Mouse (Mus musculus) left cerebral cortex, postnatal 10 days (tissue): ENCODE data around the gene Naa40. TPM values are rescaled to one million over a fixed set of nuclear protein-coding genes. Genes with fewer than 3 reads are reported as not detected.

Source experiments
- DNase-seq, 2 experiments: peaks; one replicate each; pipeline ENCODE4 v3.0.0; 2021 to 2022; ENCODE audit warnings: low spot score in 2 of 2, mixed read lengths in 1 of 2; ENCODE audit errors: extremely low spot score in 1 of 2
- intact Hi-C: fragments of 180-260 bp; cut with DNase I; formaldehyde crosslinking; loops from one replicate; pipeline ENCODE4 v1.15.1; 2025
- total RNA-seq, 2 experiments: library from RNA; stranded (reverse); gene quantifications; 2 replicates each; pipeline ENCODE4 v1.2.3; 2021

Gene Naa40
- total RNA-seq, 2 experiments from 2014 or later = 40.6 to 41.5 TPM

- intact Hi-C loops = loop anchor here (10.0 kb wide), 1 partner anchor 148 kb away; the partner anchor contains the start of gene 2700081O15Rik
- peak in 1 of 2 experiments; percentile 84 for DNase-seq
These were observed 26.2 kb upstream of the Naa40 start, which contains the start of gene Rcor2 for GRCm38 (mm10) chr19:7267091-7267741. TSS of gene Rcor2 (plus strand) at chr19:7267325.

DNA sequence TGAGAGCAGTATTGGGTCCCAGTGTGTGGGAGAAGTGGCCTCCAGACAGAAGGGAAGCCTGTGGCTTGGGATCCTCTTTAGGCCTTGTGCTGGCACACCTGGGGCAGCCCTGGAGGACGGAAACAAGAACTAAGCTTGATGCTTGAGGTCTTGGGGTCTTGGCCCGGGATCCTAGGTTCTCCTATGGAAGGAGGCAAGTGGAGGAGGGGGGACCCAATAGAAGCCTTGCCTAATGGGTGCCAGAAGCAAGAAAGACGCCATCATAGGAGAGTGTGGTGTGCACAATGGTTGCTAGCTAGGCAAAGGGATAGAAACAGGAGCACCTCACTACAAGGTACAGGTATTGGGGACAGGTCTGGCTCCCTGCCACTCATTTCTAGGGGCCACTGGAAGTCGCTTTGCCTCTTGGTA is 25.4 kb upstream of the Naa40 start:
- DNase-seq = peak in 1 of 2 experiments; percentile 42
- intact Hi-C loops = loop anchor here (10.0 kb wide), 1 partner anchor 148 kb away; the partner anchor contains the start of gene 2700081O15Rik

GRCm38 (mm10) chr19:7265478-7266191 is 24.7 kb upstream of the Naa40 start:
- intact Hi-C loops = loop anchor here (10.0 kb wide), 1 partner anchor 149 kb away; the partner anchor contains the start of gene 2700081O15Rik
- DNase-seq = peak in 1 of 2 experiments; percentile 66

DNA sequence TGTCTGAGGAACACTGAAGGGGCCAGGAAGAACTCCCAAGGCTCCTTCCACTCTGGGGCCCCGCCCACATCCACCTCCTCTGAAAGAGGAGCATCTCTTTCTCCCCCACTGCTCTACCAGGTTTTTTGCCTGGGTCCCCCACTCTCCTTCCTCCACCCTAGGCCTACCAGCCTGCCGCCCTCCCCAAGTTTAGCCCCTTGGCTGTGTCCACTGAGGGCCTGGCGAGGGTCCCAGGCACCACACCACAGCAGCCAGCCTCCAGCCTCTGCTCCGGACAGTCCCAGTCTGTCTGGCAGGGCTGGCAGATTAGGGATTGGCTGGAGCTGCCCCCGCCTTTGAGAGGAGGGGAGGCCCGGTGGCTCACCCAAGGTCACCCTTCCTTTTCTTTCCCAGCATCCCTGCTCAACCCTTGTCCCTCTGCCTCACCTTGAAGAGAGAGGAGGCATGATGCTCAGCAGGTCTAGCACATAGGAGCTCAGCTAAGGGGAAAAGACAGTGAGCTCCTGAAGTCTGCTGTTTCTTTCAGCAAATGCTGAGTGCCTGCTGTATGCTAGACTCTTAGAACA is 23.9 kb upstream of the Naa40 start:
- intact Hi-C loops = loop anchor here (10.0 kb wide), 1 partner anchor 150 kb away; the partner anchor contains the start of gene 2700081O15Rik

DNA sequence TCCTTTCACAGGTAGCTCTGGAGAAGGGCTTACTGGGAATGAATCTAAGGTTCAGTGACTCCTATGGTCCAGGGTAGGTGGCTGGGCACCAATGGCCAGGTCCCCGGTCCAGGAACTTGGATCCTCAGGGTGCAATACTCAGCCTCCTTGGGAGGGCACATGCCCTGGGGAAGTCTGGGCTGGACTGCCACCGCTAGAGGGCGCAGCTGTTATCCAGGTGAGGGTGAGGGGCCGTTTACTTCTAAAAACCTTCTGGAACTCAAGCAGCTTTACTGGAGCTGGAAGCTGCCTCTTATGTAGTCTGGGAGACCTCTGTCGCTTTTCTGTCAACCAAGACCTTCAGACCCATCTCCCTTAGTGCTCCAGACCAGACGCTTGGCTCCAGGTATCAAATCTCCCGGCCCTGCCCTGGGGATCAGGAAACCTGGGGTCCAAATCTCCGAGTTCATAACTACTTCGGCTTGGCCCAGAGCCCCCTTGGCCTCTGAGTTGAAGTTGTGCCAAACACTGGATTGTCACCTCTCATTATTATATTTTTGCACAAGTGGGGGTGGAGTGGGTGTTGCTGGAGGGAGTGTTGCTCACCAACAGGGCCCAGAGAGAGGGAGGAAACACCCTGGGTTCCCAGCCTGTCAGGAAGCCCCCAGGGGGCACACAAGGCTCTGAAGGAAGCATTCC is 23.2 kb upstream of the Naa40 start:
- intact Hi-C loops = loop anchor here (10.0 kb wide), 1 partner anchor 151 kb away; the partner anchor contains the start of gene 2700081O15Rik
- peak in 1 of 2 experiments; percentile 83 for DNase-seq

More for the DNA sequence above, 23.9 kb upstream of the Naa40 start:
- DNase-seq = peak in 1 of 2 experiments; percentile 63

DNA sequence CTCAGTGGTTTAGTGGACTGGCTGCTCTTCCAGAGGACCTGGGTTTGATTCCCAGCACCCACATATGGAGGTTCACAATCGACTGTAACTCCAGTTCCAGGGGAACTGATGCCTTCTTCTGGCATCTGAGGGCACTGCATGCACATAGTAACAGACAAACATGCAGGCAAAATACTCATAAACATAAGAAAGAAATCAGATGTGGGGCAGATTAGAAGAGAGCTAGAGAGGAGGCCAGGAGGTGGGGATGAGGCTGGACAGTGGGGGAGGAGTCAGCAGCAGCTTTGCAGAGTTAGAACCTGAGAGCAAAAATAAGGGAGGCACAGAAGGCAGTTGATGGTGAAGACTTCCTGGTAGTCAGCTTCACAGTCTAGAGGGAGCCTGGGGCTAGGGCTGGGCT is 21.6 kb upstream of the Naa40 start:
- DNase-seq = no peak
- intact Hi-C loops = loop anchor here (10.0 kb wide), 1 partner anchor 152 kb away; the partner anchor contains the start of gene 2700081O15Rik

GRCm38 (mm10) chr19:7261964-7262363 is 21.0 kb upstream of the Naa40 start:
- no peak for DNase-seq
- intact Hi-C loops = loop anchor here (10.0 kb wide), 1 partner anchor 153 kb away; the partner anchor contains the start of gene 2700081O15Rik

- DNase-seq = no peak
- intact Hi-C loops = loop anchor here (10.0 kb wide), 1 partner anchor 153 kb away; the partner anchor contains the start of gene 2700081O15Rik
These were observed 20.5 kb upstream of the Naa40 start for GRCm38 (mm10) chr19:7261476-7261875.

DNA sequence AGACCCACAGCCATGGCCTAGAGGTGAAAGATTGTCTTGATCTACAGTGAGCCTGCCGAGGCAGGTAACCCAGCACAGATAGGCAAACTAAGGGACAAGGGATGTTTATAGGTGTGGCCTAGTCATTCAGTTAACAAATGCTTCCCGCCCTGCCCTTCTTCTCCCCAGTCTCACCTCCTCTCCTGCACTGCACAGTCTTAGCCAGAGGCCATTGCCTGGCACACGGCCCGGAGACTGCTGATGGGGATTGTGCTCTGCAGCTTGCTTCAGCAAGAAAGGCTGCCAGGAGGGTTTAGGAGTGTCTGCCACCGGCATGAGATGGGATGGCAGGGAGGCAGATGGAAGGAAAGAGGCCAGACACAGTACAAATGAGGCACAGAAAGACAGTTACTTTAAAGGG is 16.9 kb upstream of the Naa40 start:
- peak in 1 of 2 experiments; percentile 43 for DNase-seq
- intact Hi-C loops = no loop called here

- no peak for DNase-seq
- intact Hi-C loops = no loop called here
These were observed 5.0 kb upstream of the Naa40 start for GRCm38 (mm10) chr19:7246021-7246420.

GRCm38 (mm10) chr19:7240291-7240690 is 692 bp downstream of the Naa40 start:
- intact Hi-C loops = loop anchor here (5.0 kb wide), 1 partner anchor 177 kb away; the partner anchor contains the start of gene 2700081O15Rik

DNA sequence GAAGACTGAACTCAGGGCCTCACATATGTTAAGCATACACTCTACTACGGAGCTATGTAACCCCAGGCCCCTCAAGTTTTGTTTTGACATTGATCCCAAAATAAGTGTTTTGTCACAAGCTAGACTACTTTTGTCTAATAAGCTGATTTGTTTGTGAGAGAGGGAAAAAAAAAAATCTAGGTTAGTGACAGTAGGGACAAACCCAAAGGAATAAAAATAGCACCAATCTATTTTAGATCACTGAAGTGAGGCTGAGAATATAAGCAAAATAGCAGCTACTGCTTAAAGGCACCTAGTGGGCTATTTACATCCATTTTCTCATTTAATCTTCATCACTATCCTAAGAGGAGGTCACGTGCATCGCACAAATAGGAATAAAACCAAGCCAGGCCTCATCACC is 1.4 kb downstream of the Naa40 start:
- no peak for DNase-seq
- intact Hi-C loops = no loop called here

More at GRCm38 (mm10) chr19:7240291-7240690, 692 bp downstream of the Naa40 start:
- no peak for DNase-seq

DNA sequence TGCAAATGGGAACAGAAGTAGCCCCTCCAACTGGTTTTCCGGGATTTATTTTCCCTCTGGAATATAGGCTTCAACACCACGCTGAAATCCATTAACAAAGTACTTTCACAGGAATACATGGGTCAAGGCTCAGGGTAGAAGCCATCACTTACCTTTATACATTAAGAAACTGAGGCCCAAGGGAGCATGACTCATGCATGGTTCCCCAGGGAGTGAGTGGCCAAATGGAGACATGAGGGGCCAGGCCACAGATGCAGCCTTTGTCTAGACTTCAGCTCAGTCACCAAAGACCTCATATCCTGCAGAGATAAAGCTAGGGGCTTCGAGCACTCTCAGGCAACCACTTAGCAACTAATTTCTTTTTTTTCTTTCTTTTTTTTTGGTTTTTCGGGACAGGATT is 4.2 kb downstream of the Naa40 start:
- intact Hi-C loops = no loop called here
- DNase-seq = no peak

GRCm38 (mm10) chr19:7236011-7236410 is 5.0 kb downstream of the Naa40 start:
- intact Hi-C loops = no loop called here
- DNase-seq = no peak

DNA sequence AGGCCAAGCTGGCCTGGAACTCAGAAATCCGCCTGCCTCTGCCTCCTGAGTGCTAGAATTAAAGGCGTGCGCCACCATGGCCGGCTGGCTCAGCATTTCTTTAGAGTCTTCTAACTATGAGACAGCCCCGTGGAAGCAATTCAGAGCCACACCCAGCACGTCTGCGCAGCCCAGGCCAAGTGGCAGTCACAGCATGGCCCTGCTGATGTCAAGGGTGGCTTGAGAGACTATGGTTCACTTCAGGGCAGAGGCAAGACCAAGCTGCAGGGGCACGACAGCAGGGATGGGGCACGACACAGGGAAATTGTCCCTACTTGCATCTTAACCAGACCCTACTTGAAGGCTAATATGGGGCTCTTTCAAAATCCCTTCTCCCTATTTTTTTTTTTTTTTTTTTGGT is 5.5 kb downstream of the Naa40 start:
- no peak for DNase-seq
- intact Hi-C loops = loop anchor here (2.0 kb wide), 1 partner anchor 109 kb away; no protein-coding TSS in a partner anchor

DNA sequence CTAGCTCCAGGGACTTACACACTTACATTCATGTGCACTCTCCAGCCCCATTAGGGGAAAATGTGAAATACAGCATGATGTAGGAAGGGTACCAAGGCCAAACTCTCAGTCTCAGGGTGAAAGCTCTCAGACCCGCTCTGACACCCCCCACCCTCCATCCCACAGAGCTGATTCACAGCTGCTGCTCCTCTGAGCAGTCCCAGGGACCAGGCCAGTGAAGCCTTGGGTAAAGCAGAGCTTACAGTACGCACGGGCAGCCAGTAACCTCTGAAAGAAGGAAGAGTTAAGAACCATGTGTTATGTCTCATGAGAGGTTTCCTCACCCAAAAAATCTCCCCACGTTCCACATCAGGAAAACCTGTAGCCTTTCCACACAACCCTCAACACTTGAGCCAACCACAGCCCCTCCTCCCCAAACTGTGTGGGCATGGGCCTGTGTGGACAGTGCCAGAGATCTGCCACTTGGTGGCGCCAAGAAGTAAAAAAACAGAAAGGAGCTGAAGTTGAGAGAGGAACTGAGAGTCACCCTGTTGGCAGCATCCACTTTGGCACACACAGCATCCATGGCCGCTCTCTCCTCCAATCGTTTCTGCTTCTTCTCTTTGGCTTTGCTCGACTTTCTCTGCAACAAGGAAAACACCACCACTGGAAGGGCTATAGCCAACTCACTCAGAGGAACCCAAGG is 6.3 kb downstream of the Naa40 start:
- intact Hi-C loops = loop anchor here (2.0 kb wide), 1 partner anchor 110 kb away; no protein-coding TSS in a partner anchor
- DNase-seq = peak; percentile 86 to 87

DNA sequence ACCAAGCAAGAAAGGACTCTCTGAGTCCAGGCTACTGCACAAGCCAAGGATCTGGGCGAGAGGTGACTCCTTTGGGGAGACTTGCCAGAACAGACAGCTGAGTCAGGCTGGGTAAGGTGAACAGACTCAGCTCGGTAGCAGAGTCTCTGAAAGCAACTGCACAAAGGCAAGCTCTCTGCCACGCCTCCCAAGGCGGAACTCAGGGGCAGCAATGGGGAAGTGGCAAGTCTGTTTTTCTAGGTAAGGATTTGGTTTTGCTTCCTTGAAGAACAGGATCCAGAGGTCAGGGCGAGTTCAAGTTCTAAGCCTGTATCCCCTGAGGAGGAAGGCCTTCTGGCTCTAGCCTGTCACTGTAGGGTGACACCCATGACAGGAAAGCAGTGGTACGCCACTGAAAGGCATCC is 14.5 kb downstream of the Naa40 start:
- DNase-seq = no peak
- intact Hi-C loops = no loop called here
